Mouse (Mus musculus) cerebellum, adult 18-20 months (tissue): ENCODE measurements around the gene Ddrgk1.
A peak's percentile ranks its signal among the peaks of the same experiment; 100 is the strongest.
"Not testable (repeated sequence)": the region's sequence is repeated elsewhere in the genome, so short reads cannot be mapped to it uniquely, and the experiment has no call there.

ENCODE experiments used
- DNase-seq, 2 experiments: peaks; one replicate each; pipeline ENCODE4 v3.0.0; 2021

Ddrgk1 gene

DNA sequence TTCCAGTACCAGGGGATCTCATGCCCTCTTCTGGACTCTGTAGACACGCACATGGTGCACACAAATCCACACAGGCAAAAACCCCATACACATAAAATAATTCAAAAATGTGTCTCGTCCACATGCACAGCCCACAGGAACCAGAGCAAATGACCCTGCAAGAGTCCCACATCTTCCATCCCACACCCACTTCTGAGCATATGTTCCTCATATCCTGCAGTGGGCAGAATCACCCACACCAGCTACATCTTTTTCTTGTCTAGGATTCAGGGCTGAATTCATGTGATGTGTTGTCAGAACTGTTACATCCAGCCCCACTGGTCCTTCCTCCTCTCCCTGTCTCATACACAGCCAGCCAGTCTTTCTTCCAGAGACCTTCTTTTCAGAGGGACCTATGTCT, 11.2 kb downstream of the Ddrgk1 start:
- no peak for DNase-seq

DNA sequence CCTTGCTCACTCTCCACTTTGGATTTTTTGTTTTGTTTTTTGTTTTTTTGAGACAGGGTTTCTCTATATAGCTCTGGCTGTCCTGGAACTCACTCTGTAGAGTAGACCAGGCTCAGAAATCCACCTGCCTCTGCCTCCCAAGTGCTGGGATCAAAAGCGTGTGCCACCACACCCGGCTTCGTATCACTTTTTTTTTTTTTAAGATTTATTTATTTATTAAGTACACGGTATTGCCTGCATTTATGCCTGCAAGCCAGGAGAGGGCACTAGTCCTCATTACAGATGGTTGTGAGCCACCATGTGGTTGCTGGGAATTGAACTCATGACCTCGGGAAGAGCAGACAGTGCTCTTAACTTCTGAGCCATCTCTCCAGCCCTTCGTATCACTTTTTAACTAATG, 15.4 kb downstream of the Ddrgk1 start:
- not testable (repeated sequence) for DNase-seq

DNA sequence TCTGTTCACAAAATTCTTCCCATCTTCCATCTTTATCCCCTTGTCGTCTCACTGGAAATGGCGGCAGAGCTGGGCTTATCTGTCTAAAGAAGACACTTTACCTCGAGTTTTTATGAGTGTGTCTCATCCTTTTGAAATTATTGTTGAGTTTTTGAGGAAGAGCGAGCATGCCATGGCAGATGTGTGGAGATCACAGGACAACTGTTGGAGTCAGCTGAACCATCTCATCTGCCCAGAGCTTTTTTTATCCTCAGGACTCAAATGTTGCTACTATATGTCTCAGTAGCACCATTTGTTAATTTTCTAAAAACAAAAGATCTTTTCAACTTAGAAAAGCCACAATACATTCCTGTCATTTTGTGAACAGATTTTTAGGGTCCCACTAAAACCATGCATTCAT, 19.3 kb downstream of the Ddrgk1 start:
- no peak for DNase-seq

DNA sequence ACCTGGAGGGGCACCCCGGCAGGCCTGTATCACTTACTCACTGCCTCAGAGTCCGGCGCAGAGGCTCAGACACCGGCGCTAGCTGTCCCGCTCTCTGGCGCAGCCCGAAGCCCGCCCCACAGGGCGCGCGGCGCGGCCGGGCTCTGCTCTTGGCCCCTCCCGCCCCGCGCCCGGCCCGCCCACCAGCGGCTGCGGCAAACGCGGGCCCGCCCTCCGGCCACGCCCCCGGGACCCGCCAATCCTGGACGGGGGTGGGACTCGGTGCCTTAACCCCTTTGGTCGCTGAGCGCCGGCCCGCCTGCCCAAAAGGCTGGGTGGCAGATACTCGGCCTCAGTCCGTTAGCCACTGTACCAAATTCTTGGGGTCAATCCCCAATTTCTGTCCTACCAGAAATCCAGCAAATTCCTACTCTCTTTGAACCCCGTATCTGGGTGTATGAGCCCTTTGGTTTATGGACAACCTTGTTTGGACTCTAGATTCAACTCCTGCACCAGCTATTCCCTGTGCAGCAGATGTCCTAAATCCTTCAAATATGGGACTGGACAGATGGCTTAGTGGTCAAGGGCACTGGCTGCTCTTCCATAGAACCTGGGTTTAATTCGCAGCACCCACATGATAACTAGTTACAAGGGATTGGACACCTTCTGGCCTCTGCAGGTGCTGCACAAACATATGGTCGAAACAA, 21.6 kb downstream of the Ddrgk1 start, which contains the start of gene Lzts3:
Lzts3 (minus strand) TSS at position 120 of the 686 bp plus-strand sequence.
- peak; percentile 96 to 97 for DNase-seq

DNA sequence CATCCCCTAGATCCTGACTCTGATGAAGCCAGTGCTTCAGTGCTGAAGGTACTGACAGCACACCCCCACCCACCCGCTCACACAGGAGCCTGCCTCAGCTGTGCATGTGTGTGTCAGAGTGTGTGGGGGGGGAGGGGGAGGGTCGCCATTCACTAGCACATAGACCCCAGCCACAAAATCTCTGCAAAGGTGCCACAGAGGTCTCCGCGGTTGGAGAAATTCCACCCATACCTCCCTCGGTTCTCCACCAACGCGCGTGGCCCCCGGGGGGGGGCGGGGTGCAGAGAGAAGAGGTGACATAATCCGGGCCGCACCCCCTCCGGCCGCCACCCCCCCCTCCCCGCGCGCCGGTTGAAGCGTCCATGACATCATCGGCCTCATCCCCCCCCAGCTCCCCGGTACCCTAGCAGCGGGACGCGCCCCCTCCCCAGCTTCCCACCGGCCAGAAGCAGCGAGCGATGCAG, 22.2 kb downstream of the Ddrgk1 start:
- no peak for DNase-seq

DNA sequence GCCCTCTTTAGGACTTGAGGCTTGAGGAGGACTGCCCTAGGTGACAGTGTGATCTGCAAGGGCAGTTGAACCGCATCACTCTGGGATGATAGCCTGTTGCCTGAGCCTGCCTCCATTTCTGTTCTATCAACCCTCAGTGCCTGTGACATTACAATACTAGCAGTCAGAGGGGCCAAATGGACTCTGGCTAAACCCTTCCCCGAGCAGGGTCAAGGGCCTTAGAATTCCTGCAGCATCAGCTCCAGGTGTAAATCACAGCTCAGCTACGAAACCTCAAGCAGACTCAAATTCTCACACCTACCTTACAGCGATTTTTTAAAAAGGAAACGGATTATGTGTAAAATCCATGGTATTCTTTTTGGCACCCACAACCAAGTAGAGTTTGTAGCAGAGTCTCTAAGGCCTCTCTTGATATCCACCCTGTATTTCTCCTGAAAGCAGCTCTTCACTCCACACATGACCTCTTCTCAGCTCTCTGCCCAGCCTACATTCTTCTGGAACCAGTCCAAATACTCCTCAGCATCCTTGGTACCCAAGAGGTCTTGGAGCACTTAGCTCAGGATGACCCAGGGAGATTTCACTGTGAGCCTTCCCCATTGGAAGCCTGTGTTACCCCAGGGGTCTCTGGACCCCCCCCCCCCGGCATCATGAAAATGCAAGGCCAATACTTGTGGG, 23.0 kb downstream of the Ddrgk1 start:
- peak in 1 of 2 experiments; percentile 20 for DNase-seq

DNA sequence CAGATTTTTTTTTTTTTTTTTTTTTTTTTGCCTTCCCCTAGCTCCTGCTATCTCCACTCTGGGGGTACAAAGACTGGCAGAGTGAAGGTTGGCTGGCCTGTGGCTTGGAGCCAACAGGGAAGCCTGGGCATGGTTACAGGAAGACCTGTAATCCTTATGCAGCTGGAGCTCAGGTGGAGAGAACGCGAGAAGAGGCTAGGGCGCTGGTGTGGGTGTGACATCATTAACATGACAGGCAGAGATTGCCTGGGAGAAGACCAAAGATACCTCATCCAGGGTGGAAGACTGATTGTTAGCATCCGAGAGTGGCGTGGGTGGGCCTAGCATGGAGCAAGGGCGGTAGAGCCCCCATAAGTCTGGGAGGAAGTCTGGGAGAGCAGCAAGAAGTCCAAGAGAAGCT, 25.2 kb downstream of the Ddrgk1 start:
- DNase-seq, result peak in 1 of 2 experiments; percentile 15

DNA sequence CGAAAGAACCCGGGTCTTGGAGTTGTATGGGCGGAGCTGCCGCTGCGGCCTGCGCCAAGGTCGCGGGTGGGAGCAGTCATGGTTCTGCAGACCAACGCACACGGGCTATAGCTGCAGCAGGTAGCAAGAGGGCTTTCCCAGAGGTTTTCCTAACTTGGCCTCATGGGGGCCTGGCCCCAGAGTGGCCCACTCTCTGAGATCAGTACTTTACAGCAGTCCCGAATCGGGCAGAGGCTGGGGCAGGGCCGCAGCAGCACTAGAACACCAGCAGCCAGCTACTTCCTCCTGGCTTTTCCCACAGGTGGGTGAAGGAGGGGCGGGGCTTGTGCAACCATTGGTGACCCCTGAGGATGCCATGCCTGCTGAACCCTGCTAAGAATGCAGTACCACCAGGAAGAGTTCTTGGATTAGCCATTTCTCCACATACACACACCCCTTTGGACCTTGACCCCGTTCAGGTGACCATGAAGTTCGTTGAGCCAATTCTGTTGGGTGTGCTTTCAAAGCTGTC, 26.3 kb downstream of the Ddrgk1 start:
- peak in 1 of 2 experiments; percentile 14 for DNase-seq

DNA sequence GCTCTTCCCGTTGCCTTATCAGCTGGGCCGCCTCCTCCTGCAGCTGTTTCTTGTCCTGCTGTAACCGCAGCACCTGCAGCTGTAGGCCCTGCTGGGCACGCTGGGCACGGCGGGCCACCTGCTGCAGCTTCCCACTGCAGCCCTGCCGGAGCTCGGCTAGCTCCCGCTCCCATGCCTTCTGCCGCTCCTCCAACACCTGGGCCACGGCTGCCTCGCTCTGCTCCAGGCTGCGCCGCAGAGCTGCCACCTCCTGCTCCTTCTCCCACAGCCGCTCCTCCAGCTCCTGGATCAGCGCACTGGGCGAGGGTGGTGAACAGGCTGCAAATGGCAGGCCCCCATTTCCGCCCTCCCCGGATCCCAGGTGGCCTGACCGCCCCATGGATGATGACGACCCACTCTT, 28.6 kb downstream of the Ddrgk1 start:
- DNase-seq, result peak; percentile 21 to 39

DNA sequence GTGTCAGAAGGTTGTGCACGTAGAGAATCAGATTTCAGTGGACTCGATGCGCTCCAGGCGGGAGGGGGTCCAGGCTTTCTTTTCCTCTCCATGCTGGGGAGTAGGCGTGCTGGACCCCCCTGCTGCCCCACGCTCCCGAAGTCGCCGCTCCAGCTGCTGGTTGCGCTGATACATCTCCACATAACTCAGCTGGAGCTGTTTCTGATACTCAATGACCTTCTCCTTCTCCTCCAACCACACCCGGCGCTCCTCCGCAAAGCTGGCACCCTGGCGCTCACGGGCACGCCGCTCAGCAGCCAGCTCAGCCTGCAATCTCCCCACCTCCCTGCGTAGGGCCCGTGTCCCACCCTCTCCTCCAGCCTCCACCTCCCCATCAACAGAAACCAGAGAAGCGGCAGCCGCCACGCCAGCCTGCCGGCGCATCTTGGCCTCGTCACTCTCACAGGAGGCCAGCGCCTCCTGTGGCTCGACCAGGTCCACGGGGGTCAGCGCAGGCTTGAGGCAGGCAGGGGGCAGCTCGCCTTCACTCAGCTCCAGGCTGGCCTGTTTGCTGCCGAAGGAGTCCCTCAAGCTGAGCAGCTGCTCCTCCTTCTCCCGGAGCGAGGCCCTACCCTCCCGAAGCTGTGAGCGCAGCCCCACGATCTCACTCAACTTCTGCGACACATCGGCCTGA, 29.6 kb downstream of the Ddrgk1 start:
- peak; percentile 48 to 60 for DNase-seq

DNA sequence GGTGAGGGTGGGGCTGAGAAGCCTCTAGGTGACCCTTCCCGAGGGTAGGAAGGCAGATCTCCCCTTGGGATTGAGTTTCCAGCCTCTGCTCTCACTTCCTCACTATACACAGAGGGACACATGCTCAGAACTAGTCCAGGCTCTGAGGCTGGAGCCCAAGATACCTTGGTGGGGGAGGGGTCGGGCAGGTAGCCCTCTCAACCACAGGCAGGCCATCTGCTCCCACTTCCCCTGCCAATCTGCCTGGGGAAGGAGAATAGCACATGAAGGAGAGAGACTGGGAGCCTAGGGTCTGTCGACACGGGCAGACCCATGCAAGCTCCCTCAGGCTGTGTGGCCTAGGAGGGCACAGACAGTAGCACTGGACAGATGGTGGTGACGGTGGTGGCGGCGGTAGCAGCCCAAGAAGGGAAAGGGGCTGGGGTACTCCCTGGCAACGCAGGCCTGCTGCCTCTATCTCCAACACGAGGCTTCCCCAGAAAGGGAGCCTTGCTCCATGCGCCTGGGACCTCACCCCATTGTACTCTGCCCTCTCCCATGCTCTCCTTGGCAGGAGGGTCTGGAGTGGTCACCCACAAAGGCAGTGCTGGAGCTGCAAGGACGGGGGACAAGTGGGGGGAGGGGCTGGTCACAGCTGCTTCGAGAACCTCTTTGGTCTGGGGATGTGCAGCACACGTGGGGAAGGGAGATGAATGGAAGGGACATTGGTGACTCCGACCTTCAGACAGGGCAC, 30.3 kb downstream of the Ddrgk1 start:
- peak; percentile 86 to 88 for DNase-seq

DNA sequence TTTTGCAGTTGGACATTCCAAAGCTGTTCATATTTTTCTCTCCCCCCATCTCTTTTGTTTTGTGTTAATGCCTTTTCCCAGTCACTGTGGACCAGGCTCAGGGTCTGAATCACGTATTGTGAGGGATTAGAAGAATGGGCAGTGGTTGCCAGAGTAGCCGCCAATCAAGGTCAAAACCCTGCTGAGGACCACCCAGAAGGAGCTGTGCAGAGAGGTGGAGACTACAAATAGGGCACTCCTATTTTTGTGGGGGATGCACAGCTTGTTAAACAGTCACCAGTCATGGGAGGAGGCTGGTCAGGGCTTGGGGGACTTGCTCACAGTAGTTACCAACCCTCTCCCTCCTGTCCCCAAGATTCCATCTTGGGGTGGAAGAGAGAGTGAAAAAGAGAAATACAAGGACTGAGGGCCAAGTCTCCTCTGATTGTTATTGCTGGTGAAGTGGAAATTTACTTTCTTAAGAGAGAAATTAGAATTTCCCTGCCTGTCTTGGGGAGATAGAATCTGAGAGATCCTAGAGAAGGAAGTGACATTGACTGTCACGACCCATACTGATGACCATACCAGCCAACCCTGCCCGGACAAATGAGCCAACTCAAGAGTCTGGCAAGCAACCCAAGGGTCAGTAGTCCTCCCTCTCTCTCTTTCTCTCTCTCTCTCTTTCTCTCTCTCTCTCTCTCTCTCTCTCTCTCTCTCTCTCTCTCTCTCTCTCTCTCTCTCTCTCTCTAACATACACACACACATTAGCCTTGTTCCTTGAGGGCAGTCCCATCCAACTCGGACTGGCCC, 31.4 kb downstream of the Ddrgk1 start:
- DNase-seq, result peak in 1 of 2 experiments; percentile 16

DNA sequence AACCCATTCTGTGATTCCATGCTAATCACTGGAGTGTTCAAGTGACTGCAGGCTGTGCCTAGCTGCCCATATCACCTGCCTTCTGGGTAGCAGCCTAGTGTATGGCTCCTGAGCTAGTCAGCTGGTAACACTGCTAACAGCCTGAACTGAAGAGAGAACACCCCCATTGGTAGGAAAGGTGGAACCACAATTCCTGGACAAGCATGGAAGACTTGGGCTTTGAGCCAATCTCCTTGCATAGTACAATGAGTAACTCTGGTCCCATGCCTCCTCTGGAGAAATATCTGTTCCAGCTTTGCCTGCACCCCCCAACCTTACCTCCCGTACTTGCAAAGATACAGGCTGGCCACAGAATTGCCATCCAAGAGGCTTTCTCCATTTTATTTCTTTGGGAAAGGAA, 32.0 kb downstream of the Ddrgk1 start:
- DNase-seq, result peak in 1 of 2 experiments; percentile 17

DNA sequence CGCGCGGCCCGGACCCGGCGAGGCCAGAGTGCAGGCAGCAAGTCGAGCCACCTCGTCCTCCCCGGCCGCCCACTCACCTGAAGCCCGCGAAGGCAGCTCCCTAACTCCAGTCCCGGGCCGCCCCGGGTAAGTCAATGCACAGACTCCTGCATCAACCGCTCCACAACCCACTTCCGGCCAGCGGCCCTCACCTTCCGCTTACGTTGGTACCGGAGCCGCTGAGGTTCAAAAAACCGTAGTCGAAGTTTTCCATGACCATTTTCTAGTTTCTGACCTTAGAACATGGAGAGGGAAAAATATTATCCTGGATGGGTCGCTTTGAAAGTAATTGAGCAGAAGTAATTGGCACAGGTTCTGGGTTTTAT, 34.6 kb downstream of the Ddrgk1 start, which contains the start of the genes Fastkd5 and Ubox5:
Fastkd5 (minus strand) TSS at position 189 of the 365 bp plus-strand sequence.
Ubox5 (minus strand) TSS at position 200 of the 365 bp plus-strand sequence.
- DNase-seq, result peak; percentile 89 to 93

DNA sequence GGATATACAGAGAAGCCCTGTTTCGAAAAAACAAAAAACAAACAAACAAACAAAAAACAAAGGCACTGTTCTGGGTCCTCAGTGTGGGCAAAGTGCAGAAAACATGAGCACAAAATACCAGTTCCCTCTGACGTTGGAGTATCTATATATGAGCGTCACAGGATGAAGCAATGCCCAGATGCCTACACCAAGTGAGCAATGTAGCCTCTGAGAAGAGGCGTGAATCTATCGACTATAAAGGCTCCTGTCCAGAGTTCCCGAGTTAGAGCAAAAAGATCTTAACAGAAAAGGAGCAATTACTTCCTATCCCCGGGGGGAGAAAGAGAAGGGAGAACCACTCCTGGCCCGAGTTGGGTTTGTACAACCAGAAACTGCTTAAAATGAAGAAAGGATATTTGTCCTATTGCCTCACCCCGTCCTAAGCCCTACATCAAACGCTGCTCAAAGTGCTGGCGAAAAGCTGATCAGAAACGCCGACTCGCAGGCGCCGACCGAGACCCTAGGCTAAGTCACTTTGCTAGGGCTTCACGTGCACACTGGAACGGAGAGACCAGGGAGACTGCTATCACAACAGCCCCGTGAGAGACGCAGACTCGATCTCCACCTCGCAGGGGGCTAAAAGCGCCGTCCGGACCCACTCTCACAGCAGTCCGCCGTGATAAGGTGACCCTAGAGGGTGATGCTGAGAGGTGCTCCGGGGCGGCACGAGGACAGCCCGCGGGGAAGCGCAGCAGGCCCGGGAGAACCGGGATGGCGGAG, 35.2 kb downstream of the Ddrgk1 start:
- no peak for DNase-seq

DNA sequence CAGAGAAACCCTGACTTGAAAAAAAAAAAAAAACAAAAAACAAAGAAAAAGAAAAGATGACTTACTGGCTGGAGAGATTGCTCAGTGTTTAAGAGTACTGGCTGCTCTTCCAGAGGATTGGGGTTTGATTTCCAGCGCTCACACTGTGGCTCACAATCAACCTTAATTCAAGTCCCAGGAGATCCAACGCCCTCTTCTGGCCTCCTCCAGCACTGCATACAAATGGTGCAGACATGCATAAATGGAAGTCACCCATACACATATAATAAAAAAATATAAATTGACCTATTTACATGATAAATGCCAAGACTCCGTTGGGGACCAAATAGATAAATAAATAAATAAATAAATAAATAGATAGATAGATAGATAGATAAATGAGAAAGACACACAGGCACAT, 36.0 kb downstream of the Ddrgk1 start:
- peak in 1 of 2 experiments; percentile 15 for DNase-seq

DNA sequence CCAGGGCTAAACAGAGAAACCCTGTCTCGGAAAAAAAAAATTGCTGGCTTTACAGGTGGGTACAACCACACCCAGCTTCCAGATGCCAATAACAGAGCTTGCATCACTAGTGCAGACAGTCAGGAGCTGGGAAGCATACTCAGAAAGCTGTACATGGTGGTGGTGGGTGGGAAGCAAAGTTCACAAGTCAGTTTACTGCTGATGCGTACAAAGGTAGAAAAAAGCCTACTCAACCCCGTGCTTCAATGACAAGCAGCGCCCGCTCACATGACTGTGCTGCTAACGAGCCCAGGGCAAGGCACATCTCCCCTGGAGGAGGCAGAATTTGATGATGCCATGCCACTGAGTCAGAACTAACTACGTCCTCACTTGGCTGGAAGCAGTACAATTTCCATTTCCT, 45.5 kb downstream of the Ddrgk1 start:
- no peak for DNase-seq

DNA sequence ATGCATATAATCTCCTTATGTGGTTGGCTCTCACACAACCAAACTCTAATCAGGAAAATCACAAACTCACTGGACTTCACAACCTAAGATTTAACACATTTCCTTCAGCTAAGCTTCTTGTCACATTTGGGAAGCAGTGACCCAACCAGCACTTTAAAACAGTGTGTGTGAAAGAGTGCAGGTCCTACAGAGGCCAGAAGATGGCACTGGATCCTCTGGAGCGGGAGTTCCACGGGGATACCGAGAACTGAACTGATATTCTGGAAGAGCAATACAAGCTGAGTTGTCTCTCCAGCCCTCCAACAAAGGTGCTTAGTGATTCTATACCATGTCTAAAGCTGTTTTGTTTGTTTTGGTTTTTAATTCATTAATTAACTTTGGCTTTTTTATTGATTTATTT, 51.4 kb downstream of the Ddrgk1 start:
- DNase-seq, result peak; percentile 47 to 48
